Mouse (Mus musculus) midbrain, postnatal 0 days (tissue): Measurements from ENCODE around the gene Gatm. TPM values are rescaled to one million over a fixed set of nuclear protein-coding genes. Genes with fewer than 3 reads are reported as not detected.

Source experiments
- ATAC-seq: fragments of 200-750 bp; cut with Nextera tagmentation; 2 replicates; pipeline ENCODE4 v1.8.0; 2017; ENCODE audit warnings: moderate number of reproducible peaks, mild to moderate bottlenecking, moderate TSS enrichment, moderate library complexity; ENCODE audit not compliant: low FRiP score
- DNase-seq: peaks from one replicate; pipeline ENCODE4 v3.0.0-alpha.2; 2015; ENCODE audit warnings: low spot score
- H3K27ac ChIP-seq: fragments of 300-500 bp; sonication (generic); 2 replicates; pipeline ENCODE4 v1.5.1; 2014; ENCODE audit warnings: low read depth, mild to moderate bottlenecking, low read length, mixed read lengths
- H3K27me3 ChIP-seq: fragments of 300-500 bp; sonication (generic); 2 replicates; pipeline ENCODE4 v1.6.1; 2014; ENCODE audit warnings: low read length, control low read depth, mixed read lengths; ENCODE audit not compliant: insufficient read depth
- H3K36me3 ChIP-seq: fragments of 300-500 bp; sonication (generic); 2 replicates; pipeline ENCODE4 v1.6.1; 2014; ENCODE audit warnings: low read length, control low read depth, mixed read lengths; ENCODE audit not compliant: insufficient read depth
- H3K4me1 ChIP-seq: fragments of 300-500 bp; sonication (generic); 2 replicates; pipeline ENCODE4 v1.6.1; 2014; ENCODE audit warnings: mild to moderate bottlenecking, control low read depth, antibody characterized with exemption, low read length, mixed read lengths; ENCODE audit not compliant: insufficient read depth
- H3K4me2 ChIP-seq: fragments of 300-500 bp; sonication (generic); 2 replicates; pipeline ENCODE4 v1.6.1; 2014; ENCODE audit warnings: low read depth, mild to moderate bottlenecking, low read length, mixed read lengths; ENCODE audit not compliant: poor library complexity, severe bottlenecking
- H3K4me3 ChIP-seq: fragments of 300-500 bp; sonication (generic); 2 replicates; pipeline ENCODE4 v1.5.1; 2014; ENCODE audit warnings: low read depth, mild to moderate bottlenecking, low read length, moderate library complexity
- H3K9ac ChIP-seq: fragments of 300-500 bp; sonication (generic); replicated peaks from 2 replicates; pipeline ENCODE4 v1.6.1; 2014; ENCODE audit warnings: mild to moderate bottlenecking, low read length, moderate library complexity, mixed read lengths; ENCODE audit not compliant: poor library complexity, severe bottlenecking
- H3K9me3 ChIP-seq: fragments of 300-500 bp; sonication (generic); 2 replicates; pipeline ENCODE4 v1.6.1; 2016; ENCODE audit warnings: low read length, control low read depth
- CTCF ChIP-seq: IDR thresholded peaks from 2 replicates; pipeline ENCODE4 v1.5.1; 2016; ENCODE audit warnings: antibody characterized with exemption, mild to moderate bottlenecking
- WGBS: fragments of 180-500 bp; shearing (Covaris S2); extraction: QIAGEN DNeasy Blood & Tissue Kit; methylation state at CpG from one replicate; pipeline ENCODE4 v1.1.7; 2014; 5-methylcytosine and 5-hydroxymethylcytosine counted together
- microRNA counts: library from miRNA; unstranded; fragments of <30 nt; microRNA quantifications from one replicate; lab custom pipeline; 2015
- microRNA-seq: library from miRNA; unstranded; fragments of <30 nt; microRNA quantifications from one replicate; pipeline ENCODE4, GENCODE M21; 2016; ENCODE audit warnings: borderline number of aligned reads
- polyA plus RNA-seq: library from polyadenylated mRNA; unstranded; fragments of >200 nt; fragmentation: Nextera tagmentation; extraction: Ambion mirVana; gene quantifications from 2 replicates; pipeline ENCODE4 v1.2.1, GENCODE M21; 2015
- total RNA-seq: library from RNA; depleted of rRNA; stranded (reverse); fragments of >200 nt; gene quantifications from 2 replicates; pipeline ENCODE4 v1.2.3, GENCODE M21; 2014; rRNA removed

Gatm gene
- total and polyA plus RNA-seq, 2 experiments from 2014 or later, result 44.9 to 68.4 TPM

- ATAC-seq (no peak), DNase-seq (no peak)
- no peak overlapping the region for H3K4me3 ChIP-seq
- H3K27ac ChIP-seq, result no peak overlapping the region
- H3K36me3 ChIP-seq, result no peaks in the 10 kb centered on the region
- no peak overlapping the region for H3K9ac ChIP-seq
- no peaks in the 10 kb centered on the region for H3K4me1 ChIP-seq
- no peak overlapping the region for H3K4me2 ChIP-seq
- 100% methylated on average over 1 of the region's 1 CpGs for WGBS
- no peaks in the 10 kb centered on the region for H3K27me3 ChIP-seq
- H3K9me3 ChIP-seq, result no peaks in the 10 kb centered on the region
- no peak for TF ChIP-seq CTCF
Measured at GRCm38 (mm10) chr2:122562251-122562650, 48.9 kb downstream of the Gatm start.

GRCm38 (mm10) chr2:122561221-122561620 lies 49.9 kb downstream of the Gatm start:
- DNase-seq, result no peak
- no peak overlapping the region for H3K4me2 ChIP-seq
- no peaks in the 10 kb centered on the region for H3K36me3 ChIP-seq
- H3K4me3 ChIP-seq, result no peak overlapping the region
- no peak overlapping the region for H3K9ac ChIP-seq
- H3K27me3 ChIP-seq, result no peaks in the 10 kb centered on the region
- WGBS, result 95% methylated on average over 5 of the region's 5 CpGs
- ATAC-seq, result no peak
- no peak overlapping the region for H3K27ac ChIP-seq
- no peaks in the 10 kb centered on the region for H3K9me3 ChIP-seq
- no peak for TF ChIP-seq CTCF
- no peaks in the 10 kb centered on the region for H3K4me1 ChIP-seq

GRCm38 (mm10) chr2:122558317-122558716 lies 52.8 kb downstream of the Gatm start:
- no peak overlapping the region for H3K4me3 ChIP-seq
- no peaks in the 10 kb centered on the region for H3K9me3 ChIP-seq
- H3K36me3 ChIP-seq, result no peaks in the 10 kb centered on the region
- peak; percentile 75 for DNase-seq
- no peak overlapping the region for H3K27ac ChIP-seq
- no peak for ATAC-seq
- H3K4me1 ChIP-seq, result no peaks in the 10 kb centered on the region
- 19% methylated on average over 2 of the region's 2 CpGs for WGBS
- no peaks in the 10 kb centered on the region for H3K27me3 ChIP-seq
- no peak overlapping the region for H3K4me2 ChIP-seq
- TF ChIP-seq CTCF, result peak; percentile 78
- no peak overlapping the region for H3K9ac ChIP-seq

MicroRNA genes within 50 kb of the gene (microRNA counts, 519-probe panel; counts per million panel counts)
- 528 counts per million, percentile 58 among the panel's probes with 10 or more counts for microRNA mmu-miR-147 (lab: Ali Mortazavi, UCI)

Small RNAs within 50 kb of the gene (microRNA-seq; reads per million reads assigned to microRNA genes)
- 8.4 reads per million, percentile 18 among the genes with 10 or more reads in this experiment for gene Mir147

Other genes with a start within 250 kb of the Gatm start
- 95.6 and 138 TPM in 2 replicates for gene Shf, start 242.1 kb downstream of the Gatm start, total RNA-seq
- 9.2 and 11.6 TPM in 2 replicates for gene Shf, start 242.1 kb downstream of the Gatm start, polyA plus RNA-seq
- not detected in 2 replicates for gene Slc28a2, start 184.8 kb downstream of the Gatm start, total RNA-seq
- 0.10 TPM in 1 of 2 replicates, not detected in the other for gene Slc28a2, start 184.8 kb downstream of the Gatm start, polyA plus RNA-seq
- gene Gm14085, start 126.4 kb downstream of the Gatm start, total RNA-seq, result 0.05 TPM in 2 replicates
- not detected in 2 replicates for gene Gm14085, start 126.4 kb downstream of the Gatm start, polyA plus RNA-seq
- 1.0 TPM in 1 of 2 replicates, not detected in the other for gene AA467197, start 25.7 kb upstream of the Gatm start, total RNA-seq
- 0.47 and 1.0 TPM in 2 replicates for gene AA467197, start 25.7 kb upstream of the Gatm start, polyA plus RNA-seq
- 31.6 and 38.6 TPM in 2 replicates for gene Slc30a4, start 91.4 kb upstream of the Gatm start, total RNA-seq
- 5.3 and 6.1 TPM in 2 replicates for gene Slc30a4, start 91.4 kb upstream of the Gatm start, polyA plus RNA-seq
- gene Bloc1s6, start 127.2 kb upstream of the Gatm start, total RNA-seq, result 76.7 and 108 TPM in 2 replicates
- 115 and 124 TPM in 2 replicates for gene Bloc1s6, start 127.2 kb upstream of the Gatm start, polyA plus RNA-seq
- 2.8 and 4.2 TPM in 2 replicates for gene Sqor, start 153.9 kb upstream of the Gatm start, total RNA-seq
- gene Sqor, start 153.9 kb upstream of the Gatm start, polyA plus RNA-seq, result 2.8 and 3.6 TPM in 2 replicates